Mouse (Mus musculus) G1E (cell line): Measurements from ENCODE around the gene Anapc16. TPM values are rescaled to one million over a fixed set of nuclear protein-coding genes. Genes with fewer than 3 reads are reported as not detected.

Experiments
- ATAC-seq: 2 replicates; pipeline ENCODE4 v1.8.0; 2016; ENCODE audit warnings: mild to moderate bottlenecking; ENCODE audit not compliant: insufficient number of reproducible peaks, poor library complexity, low FRiP score, severe bottlenecking; ENCODE audit errors: extremely low read depth
- DNase-seq: peaks from one replicate; pipeline ENCODE4 v3.0.0; 2012; ENCODE audit warnings: low spot score
- H3K27me3 ChIP-seq: 2 replicates; pipeline ENCODE4 v1.6.1; 2012; ENCODE audit warnings: mild to moderate bottlenecking, low read length, inconsistent platforms; ENCODE audit not compliant: insufficient read depth
- H3K36me3 ChIP-seq: replicated peaks from 2 replicates; pipeline ENCODE3; 2012; ENCODE audit warnings: mild to moderate bottlenecking, inconsistent platforms
- H3K4me1 ChIP-seq: 2 replicates; pipeline ENCODE4 v1.6.1; 2012; ENCODE audit warnings: low read depth, low read length, inconsistent platforms, mixed read lengths; ENCODE audit not compliant: insufficient read depth
- H3K4me3 ChIP-seq: 2 replicates; pipeline ENCODE4 v1.5.1; 2012; ENCODE audit warnings: low read depth, mild to moderate bottlenecking, inconsistent platforms, low read length, moderate library complexity, mixed read lengths
- H3K9me3 ChIP-seq: replicated peaks from 2 replicates; pipeline ENCODE4 v1.6.1; 2012; ENCODE audit warnings: inconsistent platforms
- CTCF ChIP-seq: IDR thresholded peaks from 2 replicates; pipeline ENCODE4 v1.5.1; 2012; ENCODE audit warnings: low read depth, low read length, inconsistent platforms, mixed read lengths
- GATA1 ChIP-seq: IDR thresholded peaks from 2 replicates; pipeline ENCODE4 v1.6.1; 2012; ENCODE audit warnings: borderline replicate concordance, low read length, inconsistent platforms, mixed read lengths
- GATA2 ChIP-seq: IDR thresholded peaks from 2 replicates; pipeline ENCODE4 v1.6.1; 2012; ENCODE audit warnings: low read depth, low read length, inconsistent platforms, borderline replicate concordance
- POLR2AphosphoS5 ChIP-seq: IDR thresholded peaks from 2 replicates; pipeline ENCODE4 v1.6.1; 2012; ENCODE audit warnings: low read depth, low read length, inconsistent platforms; ENCODE audit not compliant: insufficient replicate concordance
- TAL1 ChIP-seq: conservative IDR thresholded peaks from 2 replicates; pipeline ENCODE4 v1.6.1; 2012; ENCODE audit warnings: low read depth, low read length, inconsistent platforms, mixed read lengths
- polyA plus RNA-seq: library from polyadenylated mRNA; stranded (reverse); fragments of >175 nt; gene quantifications from 2 replicates; pipeline ENCODE4 v1.2.3, GENCODE M21; 2012
- total RNA-seq, 2 experiments: library from RNA; stranded (forward) in 1 of 2; stranded (reverse) in 1 of 2; fragments of 200-1000 nt in 1 of 2; fragments of >200 nt in 1 of 2; fragmentation: Nextera tagmentation in 1 of 2; gene quantifications; 2 replicates each; pipeline ENCODE4 v1.2.3; 2014 to 2017

Anapc16 gene
- total and polyA plus RNA-seq, 3 experiments, result 26.3 to 43.2 (median 36.7) TPM

GRCm38 (mm10) chr10:59965788-59966187, 37.1 kb downstream of the Anapc16 start:
- Histone ChIP-seq H3K36me3 (no peaks in the 10 kb centered on the region), H3K4me3 (no peak overlapping the region), H3K27me3 (no peaks in the 10 kb centered on the region), H3K9me3 (no peaks in the 10 kb centered on the region), H3K4me1 (peaks cover 47% of the 10 kb centered on the region)
- ATAC-seq (no peak), DNase-seq (no peak)
- TF ChIP-seq GATA2 (no peak), CTCF (no peak), POLR2AphosphoS5 (no peak)

GRCm38 (mm10) chr10:59965362-59965695, 37.6 kb downstream of the Anapc16 start:
- no peak overlapping the region; the same call in 1 of the 2 replicates for H3K4me3 ChIP-seq
- DNase-seq (no peak), ATAC-seq (no peak)
- peaks cover 42% of the 10 kb centered on the region for H3K4me1 ChIP-seq
- TF ChIP-seq GATA1 (no peak), CTCF (no peak), GATA2 (no peak), POLR2AphosphoS5 (no peak), TAL1 (no peak)
- no peaks in the 10 kb centered on the region for H3K27me3 ChIP-seq
- no peaks in the 10 kb centered on the region for H3K36me3 ChIP-seq
- no peaks in the 10 kb centered on the region for H3K9me3 ChIP-seq

GRCm38 (mm10) chr10:59964504-59965361, 38.2 kb downstream of the Anapc16 start:
- DNase-seq (no peak), ATAC-seq (no peak)
- H3K4me1 ChIP-seq, result peaks cover 39% of the 10 kb centered on the region
- no peaks in the 10 kb centered on the region for H3K9me3 ChIP-seq
- peak overlapping the region; percentile 42; the same call in 1 of the 2 replicates for H3K4me3 ChIP-seq
- no peaks in the 10 kb centered on the region for H3K36me3 ChIP-seq
- TF ChIP-seq GATA1 (no peak), CTCF (no peak), POLR2AphosphoS5 (no peak), GATA2 (no peak), TAL1 (no peak)
- no peaks in the 10 kb centered on the region for H3K27me3 ChIP-seq

GRCm38 (mm10) chr10:59963609-59964008, 39.3 kb downstream of the Anapc16 start:
- TF ChIP-seq TAL1 (no peak), POLR2AphosphoS5 (no peak), GATA2 (no peak), GATA1 (no peak), CTCF (no peak)
- H3K4me1 ChIP-seq, result peaks cover 36% of the 10 kb centered on the region
- H3K27me3 ChIP-seq, result no peaks in the 10 kb centered on the region
- no peaks in the 10 kb centered on the region for H3K9me3 ChIP-seq
- no peaks in the 10 kb centered on the region for H3K36me3 ChIP-seq
- no peak overlapping the region for H3K4me3 ChIP-seq
- ATAC-seq, result no peak
- DNase-seq, result no peak

- Histone ChIP-seq H3K4me3 (no peak overlapping the region), H3K36me3 (no peaks in the 10 kb centered on the region), H3K4me1 (peaks cover 23% of the 10 kb centered on the region), H3K27me3 (0 out of 2 replicates have a peak, but pooled peaks cover 2% of the 10 kb centered on the region), H3K9me3 (no peaks in the 10 kb centered on the region)
- no peak for ATAC-seq
- DNase-seq, result no peak
- TF ChIP-seq GATA2, result no peak
- TF ChIP-seq POLR2AphosphoS5, result no peak
- no peak for TF ChIP-seq GATA1
- no peak for TF ChIP-seq TAL1
- no peak for TF ChIP-seq CTCF
Measured at GRCm38 (mm10) chr10:59959517-59959916, 43.4 kb downstream of the Anapc16 start.

GRCm38 (mm10) chr10:59958458-59958857, 44.5 kb downstream of the Anapc16 start:
- no peaks in the 10 kb centered on the region for H3K9me3 ChIP-seq
- no peak overlapping the region for H3K4me3 ChIP-seq
- H3K27me3 ChIP-seq, result 0 out of 2 replicates have a peak, but pooled peaks cover 2% of the 10 kb centered on the region
- no peaks in the 10 kb centered on the region for H3K36me3 ChIP-seq
- no peak for ATAC-seq
- TF ChIP-seq GATA1, result no peak
- TF ChIP-seq TAL1, result no peak
- TF ChIP-seq GATA2, result no peak
- no peak for TF ChIP-seq POLR2AphosphoS5
- TF ChIP-seq CTCF, result no peak
- no peak for DNase-seq
- peaks cover 16% of the 10 kb centered on the region for H3K4me1 ChIP-seq
